Mouse (Mus musculus) G1E (cell line): ENCODE data around the gene Elane.
A peak's percentile ranks its signal among the peaks of the same experiment; 100 is the strongest.

Source experiments
- CTCF ChIP-seq: IDR thresholded peaks from 2 replicates; pipeline ENCODE4 v1.5.1; 2012; ENCODE audit warnings: low read depth, low read length, inconsistent platforms, mixed read lengths
- GATA1 ChIP-seq: IDR thresholded peaks from 2 replicates; pipeline ENCODE4 v1.6.1; 2012; ENCODE audit warnings: borderline replicate concordance, low read length, inconsistent platforms, mixed read lengths
- GATA2 ChIP-seq: IDR thresholded peaks from 2 replicates; pipeline ENCODE4 v1.6.1; 2012; ENCODE audit warnings: low read depth, low read length, inconsistent platforms, borderline replicate concordance
- POLR2AphosphoS5 ChIP-seq: IDR thresholded peaks from 2 replicates; pipeline ENCODE4 v1.6.1; 2012; ENCODE audit warnings: low read depth, low read length, inconsistent platforms; ENCODE audit not compliant: insufficient replicate concordance
- TAL1 ChIP-seq: conservative IDR thresholded peaks from 2 replicates; pipeline ENCODE4 v1.6.1; 2012; ENCODE audit warnings: low read depth, low read length, inconsistent platforms, mixed read lengths

DNA sequence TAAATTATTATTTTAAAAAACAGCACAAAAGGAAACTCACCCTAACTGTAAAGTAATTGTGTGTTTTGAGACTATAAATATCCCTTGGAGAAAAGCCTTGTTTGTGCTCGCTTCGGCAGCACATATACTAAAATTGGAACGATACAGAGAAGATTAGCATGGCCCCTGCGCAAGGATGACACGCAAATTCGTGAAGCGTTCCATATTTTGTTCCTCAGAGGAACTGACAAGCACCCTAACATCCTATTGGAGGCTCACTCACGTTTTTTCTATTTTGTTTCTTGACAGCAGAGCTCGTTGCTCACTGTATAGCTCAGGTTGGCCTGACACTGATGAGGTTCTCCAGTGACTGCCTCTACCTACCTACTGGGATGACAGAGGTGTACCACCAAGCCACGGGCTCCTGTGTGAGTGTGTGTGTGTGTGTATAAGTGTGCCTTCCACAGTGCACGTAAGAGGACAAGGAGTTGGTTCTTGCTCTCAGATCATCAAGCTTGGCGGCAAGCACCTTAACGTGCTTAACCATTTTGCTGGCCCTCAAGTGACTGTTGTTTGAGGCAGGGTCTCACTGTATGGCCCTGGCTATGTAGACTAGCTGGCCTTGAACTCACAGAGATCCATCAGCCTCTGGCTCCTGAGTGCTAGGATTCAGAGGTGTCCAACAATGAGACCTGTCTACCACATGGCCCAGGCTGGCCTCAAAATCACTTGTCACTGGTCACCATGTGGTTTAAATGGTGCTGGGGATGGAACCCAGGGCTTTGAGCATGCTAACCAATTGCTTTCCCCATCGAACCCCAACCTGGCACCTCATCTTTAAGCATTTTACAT is 23.3 kb downstream of the Elane start:
- TF ChIP-seq TAL1 (no peak), CTCF (no peak), POLR2AphosphoS5 (peak; percentile 78; the same call in 1 of the 2 replicates), GATA1 (no peak), GATA2 (no peak)
